Mouse (Mus musculus) heart, embryonic 14.5 days (tissue): ENCODE measurements around the gene Cdkn2c. TPM values are rescaled to one million over a fixed set of nuclear protein-coding genes. Genes with fewer than 3 reads are reported as not detected.
"Not testable (repeated sequence)": the region's sequence is repeated elsewhere in the genome, so short reads cannot be mapped to it uniquely, and the experiment has no call there.

ENCODE experiments used
- ATAC-seq: fragments of 200-750 bp; cut with Nextera tagmentation; 2 replicates; pipeline ENCODE4 v1.8.0; 2017; ENCODE audit warnings: low read depth, moderate TSS enrichment; ENCODE audit not compliant: insufficient number of reproducible peaks, insufficient read depth, low FRiP score
- H3K27ac ChIP-seq, 2 experiments: fragments of 200-500 bp in 1 of 2; fragments of 300-500 bp in 1 of 2; sonication (generic) in 1 of 2; replicated peaks in 1 of 2; 2 replicates each; pipeline ENCODE4 v1.5.1; 2012 to 2014; ENCODE audit warnings: low read depth in 2 of 2, low read length in 2 of 2, control low read depth in 1 of 2, mild to moderate bottlenecking in 1 of 2, mixed read lengths in 1 of 2; ENCODE audit not compliant: control insufficient read depth in 1 of 2, insufficient read depth in 1 of 2
- H3K27me3 ChIP-seq: fragments of 300-500 bp; sonication (generic); 2 replicates; pipeline ENCODE4 v1.6.1; 2014; ENCODE audit warnings: mild to moderate bottlenecking, low read length, control low read depth; ENCODE audit not compliant: control insufficient read depth, insufficient read depth
- H3K36me3 ChIP-seq: fragments of 300-500 bp; sonication (generic); 2 replicates; pipeline ENCODE4 v1.6.1; 2014; ENCODE audit warnings: mild to moderate bottlenecking, control low read depth, low read length, mixed read lengths; ENCODE audit not compliant: control insufficient read depth, insufficient read depth
- H3K4me1 ChIP-seq, 2 experiments: fragments of 200-500 bp in 1 of 2; fragments of 300-500 bp in 1 of 2; sonication (generic) in 1 of 2; 2 replicates each; pipeline ENCODE4 v1.6.1; 2012 to 2014; ENCODE audit warnings: low read length in 2 of 2, control low read depth in 1 of 2, mixed read lengths in 1 of 2; ENCODE audit not compliant: control insufficient read depth in 2 of 2, insufficient read depth in 2 of 2
- H3K4me2 ChIP-seq: fragments of 300-500 bp; sonication (generic); 2 replicates; pipeline ENCODE4 v1.6.1; 2014; ENCODE audit warnings: mild to moderate bottlenecking, low read length
- H3K4me3 ChIP-seq, 2 experiments: fragments of 200-500 bp in 1 of 2; fragments of 300-500 bp in 1 of 2; sonication (generic) in 1 of 2; 2 replicates each; pipeline ENCODE4 v1.5.1; 2012 to 2014; ENCODE audit warnings: low read length in 2 of 2, mild to moderate bottlenecking in 2 of 2, control low read depth in 1 of 2, low read depth in 1 of 2, moderate library complexity in 1 of 2; ENCODE audit not compliant: control insufficient read depth in 1 of 2, insufficient read depth in 1 of 2
- H3K9ac ChIP-seq: fragments of 300-500 bp; sonication (generic); 2 replicates; pipeline ENCODE4 v1.6.1; 2014; ENCODE audit warnings: mild to moderate bottlenecking, low read length
- H3K9me3 ChIP-seq: fragments of 300-500 bp; sonication (generic); 2 replicates; pipeline ENCODE4 v1.6.1; 2016; ENCODE audit warnings: low read length, control low read depth; ENCODE audit not compliant: control insufficient read depth
- WGBS: fragments of 180-500 bp; shearing (Covaris S2); extraction: QIAGEN DNeasy Blood & Tissue Kit; methylation state at CpG from one replicate; pipeline ENCODE4 v1.1.7; 2014; 5-methylcytosine and 5-hydroxymethylcytosine counted together
- polyA plus RNA-seq: library from polyadenylated mRNA; unstranded; fragments of >200 nt; fragmentation: Nextera tagmentation; extraction: Ambion mirVana; gene quantifications from 2 replicates; pipeline ENCODE4 v1.2.1, GENCODE M21; 2014

The Cdkn2c gene
- polyA plus RNA-seq: 13.7 and 15.3 TPM in 2 replicates

GRCm38 (mm10) chr4:109666461-109667269 lies at the start of gene Cdkn2c:
Cdkn2c (minus strand) TSS chr4:109667189.
- peak; percentile 94 for ATAC-seq
- Histone ChIP-seq H3K9me3 (no peaks in the 10 kb centered on the region), H3K9ac (peak within 1 kb of the TSS; percentile 92), H3K27me3 (peaks cover 6% of the 10 kb centered on the region), H3K4me2 (peak within 1 kb of the TSS; percentile 96), H3K27ac (peak within 1 kb of the TSS; percentile 96 to 99), H3K36me3 (no peaks in the 10 kb centered on the region), H3K4me1 (peaks cover 2 to 14% of the 10 kb centered on the region in 2 experiments), H3K4me3 (peak within 1 kb of the TSS; percentile 88 to 91)
- WGBS: under 1% methylated on average over 64 of the region's 64 CpGs

- ATAC-seq: no peak
These were observed 38.4 kb upstream of the Cdkn2c start for GRCm38 (mm10) chr4:109705349-109705748.

GRCm38 (mm10) chr4:109703568-109703967 lies 36.6 kb upstream of the Cdkn2c start:
- H3K9ac ChIP-seq: no peak overlapping the region
- H3K27me3 ChIP-seq: no peaks in the 10 kb centered on the region
- ATAC-seq: no peak
- H3K4me3 ChIP-seq: no peak overlapping the region
- 0 out of 4 replicates have a peak, but pooled peaks cover 0 to 4% of the 10 kb centered on the region in 2 experiments for H3K4me1 ChIP-seq
- H3K4me2 ChIP-seq: no peak overlapping the region
- no peak overlapping the region for H3K27ac ChIP-seq
- H3K36me3 ChIP-seq: no peaks in the 10 kb centered on the region
- H3K9me3 ChIP-seq: no peaks in the 10 kb centered on the region

More at GRCm38 (mm10) chr4:109705349-109705748, 38.4 kb upstream of the Cdkn2c start:
- Histone ChIP-seq H3K27me3 (no peaks in the 10 kb centered on the region), H3K36me3 (no peaks in the 10 kb centered on the region), H3K4me3 (no peak overlapping the region), H3K4me2 (no peak overlapping the region), H3K9ac (no peak overlapping the region), H3K9me3 (no peaks in the 10 kb centered on the region), H3K27ac (no peak overlapping the region), H3K4me1 (0 out of 4 replicates have a peak, but pooled peaks cover 0 to 4% of the 10 kb centered on the region in 2 experiments)
- WGBS: 78% methylated on average over 2 of the region's 2 CpGs

GRCm38 (mm10) chr4:109700727-109701126 lies 33.7 kb upstream of the Cdkn2c start:
- not testable (repeated sequence) for H3K4me2 ChIP-seq, ATAC-seq, H3K27me3 ChIP-seq, H3K9ac ChIP-seq, H3K27ac ChIP-seq, H3K9me3 ChIP-seq, H3K4me3 ChIP-seq, H3K4me1 ChIP-seq, H3K36me3 ChIP-seq
- WGBS: 94% methylated on average over 3 of the region's 3 CpGs

GRCm38 (mm10) chr4:109692674-109693073 lies 25.7 kb upstream of the Cdkn2c start:
- no peaks in the 10 kb centered on the region for H3K4me1 ChIP-seq
- no peak overlapping the region for H3K9ac ChIP-seq
- H3K4me2 ChIP-seq: no peak overlapping the region
- H3K27ac ChIP-seq: no peak overlapping the region
- no peak overlapping the region for H3K4me3 ChIP-seq
- H3K9me3 ChIP-seq: peaks cover 10% of the 10 kb centered on the region
- no peaks in the 10 kb centered on the region for H3K36me3 ChIP-seq
- no peaks in the 10 kb centered on the region for H3K27me3 ChIP-seq
- no peak for ATAC-seq

GRCm38 (mm10) chr4:109683561-109683960 lies 16.6 kb upstream of the Cdkn2c start:
- WGBS: 74% methylated on average over 2 of the region's 2 CpGs
- no peak overlapping the region for H3K4me2 ChIP-seq
- 0 out of 2 replicates have a peak, but pooled peaks cover 4% of the 10 kb centered on the region for H3K36me3 ChIP-seq
- no peaks in the 10 kb centered on the region for H3K27me3 ChIP-seq
- H3K9me3 ChIP-seq: no peaks in the 10 kb centered on the region
- H3K27ac ChIP-seq: no peak overlapping the region
- no peak overlapping the region for H3K4me3 ChIP-seq
- no peaks in the 10 kb centered on the region for H3K4me1 ChIP-seq
- no peak for ATAC-seq
- no peak overlapping the region for H3K9ac ChIP-seq

GRCm38 (mm10) chr4:109677221-109677620 lies 10.2 kb upstream of the Cdkn2c start:
- ATAC-seq: no peak
- peaks cover 0 to 9% of the 10 kb centered on the region in 2 experiments; a peak in 2 of 4 replicates for H3K4me1 ChIP-seq
- peak overlapping the region; percentile 93 for H3K9ac ChIP-seq
- H3K9me3 ChIP-seq: no peaks in the 10 kb centered on the region
- no peaks in the 10 kb centered on the region for H3K27me3 ChIP-seq
- H3K4me2 ChIP-seq: peak overlapping the region; percentile 80
- peak overlapping the region; percentile 96 to 97 for H3K27ac ChIP-seq
- 0% methylated on average over 3 of the region's 3 CpGs for WGBS
- no peaks in the 10 kb centered on the region for H3K36me3 ChIP-seq
- H3K4me3 ChIP-seq: peak overlapping the region; percentile 89 to 90
